Mouse (Mus musculus) frontal cortex, adult (tissue): Measurements from ENCODE around the gene 9130213A22Rik.

ENCODE experiments used
- ATAC-seq: cut with Nextera tagmentation; 2 replicates; pipeline ENCODE4 v1.9.2; 2017; ENCODE audit warnings: mild to moderate bottlenecking, moderate library complexity, mixed read lengths; ENCODE audit not compliant: low TSS enrichment

9130213A22Rik gene

GRCm38 (mm10) chr11:69106842-69107241, 15.5 kb downstream of the 9130213A22Rik start:
- ATAC-seq = no peak

DNA sequence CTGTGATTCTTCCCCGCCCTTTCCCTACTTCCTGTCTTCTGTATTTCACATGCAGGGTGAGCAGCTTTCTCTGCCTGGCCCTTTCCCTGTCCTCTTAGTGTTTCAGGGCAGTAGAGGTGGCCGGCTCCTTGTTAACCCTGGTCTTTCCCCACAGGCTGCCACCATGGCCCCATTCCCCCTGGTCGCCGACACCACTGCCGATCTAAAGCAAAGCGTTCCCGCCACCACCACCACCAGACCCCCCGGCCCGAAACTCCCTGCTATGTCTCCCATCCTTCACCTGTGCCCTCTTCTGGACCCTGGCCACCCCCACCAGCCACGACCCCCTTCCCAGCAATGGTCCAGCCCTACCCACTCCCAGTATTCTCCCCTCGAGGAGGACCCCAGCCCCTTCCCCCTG, 16.1 kb downstream of the 9130213A22Rik start:
- no peak for ATAC-seq

DNA sequence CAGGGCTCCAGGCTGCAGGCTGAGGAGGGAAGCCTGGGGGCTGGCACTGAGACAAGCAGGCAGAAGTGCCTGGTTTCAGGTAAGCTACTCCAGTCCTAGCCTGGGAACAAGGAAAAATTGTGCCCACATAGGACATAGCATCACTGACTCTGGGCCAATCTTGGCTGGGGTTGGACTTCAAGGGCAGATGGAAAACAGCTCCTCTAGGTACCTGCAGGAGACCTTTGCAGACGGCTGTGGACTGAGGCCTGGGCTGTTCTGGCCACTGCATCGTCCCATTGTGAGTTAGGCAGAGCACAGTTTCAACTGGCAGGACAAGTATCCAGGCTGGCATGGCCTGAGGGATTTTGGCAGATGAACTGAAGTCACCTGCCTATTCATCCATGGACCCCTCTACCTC, 16.6 kb downstream of the 9130213A22Rik start:
- no peak for ATAC-seq

DNA sequence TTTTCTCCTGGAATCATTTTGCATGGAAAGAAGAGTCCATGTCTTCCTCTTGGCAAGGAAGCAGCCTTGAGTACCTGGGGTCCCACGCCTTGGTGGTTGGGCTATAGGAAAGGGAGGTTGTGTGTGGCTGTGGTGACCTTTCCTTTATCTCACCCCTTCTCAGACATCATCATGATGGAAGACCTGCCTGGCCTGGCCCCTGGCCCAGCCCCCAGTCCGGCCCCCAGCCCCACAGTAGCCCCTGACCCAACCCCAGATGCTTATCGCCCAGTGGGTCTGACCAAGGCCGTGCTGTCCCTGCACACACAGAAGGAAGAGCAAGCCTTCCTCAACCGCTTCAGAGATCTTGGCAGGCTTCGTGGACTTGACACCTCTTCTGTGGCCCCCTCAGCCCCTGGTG, 17.2 kb downstream of the 9130213A22Rik start:
- no peak for ATAC-seq

DNA sequence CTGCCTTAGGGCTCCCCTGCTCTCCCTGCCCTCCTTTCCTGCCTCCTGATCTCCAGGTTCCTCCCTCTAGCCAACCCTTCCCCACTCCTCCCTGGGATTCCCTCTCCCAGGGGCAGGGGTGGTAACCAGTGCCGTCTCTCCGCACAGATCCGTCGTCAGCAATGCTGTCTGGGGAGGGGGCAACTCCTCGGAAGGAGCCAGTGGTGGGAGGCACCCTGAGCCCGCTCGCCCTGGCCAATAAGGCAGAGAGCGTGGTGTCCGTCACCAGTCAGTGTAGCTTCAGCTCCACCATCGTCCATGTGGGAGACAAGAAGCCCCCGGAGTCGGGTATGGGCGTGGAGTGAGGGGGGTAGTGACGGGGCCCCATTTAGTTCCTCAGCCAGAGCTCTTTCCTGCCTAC, 17.9 kb downstream of the 9130213A22Rik start:
- no peak for ATAC-seq

DNA sequence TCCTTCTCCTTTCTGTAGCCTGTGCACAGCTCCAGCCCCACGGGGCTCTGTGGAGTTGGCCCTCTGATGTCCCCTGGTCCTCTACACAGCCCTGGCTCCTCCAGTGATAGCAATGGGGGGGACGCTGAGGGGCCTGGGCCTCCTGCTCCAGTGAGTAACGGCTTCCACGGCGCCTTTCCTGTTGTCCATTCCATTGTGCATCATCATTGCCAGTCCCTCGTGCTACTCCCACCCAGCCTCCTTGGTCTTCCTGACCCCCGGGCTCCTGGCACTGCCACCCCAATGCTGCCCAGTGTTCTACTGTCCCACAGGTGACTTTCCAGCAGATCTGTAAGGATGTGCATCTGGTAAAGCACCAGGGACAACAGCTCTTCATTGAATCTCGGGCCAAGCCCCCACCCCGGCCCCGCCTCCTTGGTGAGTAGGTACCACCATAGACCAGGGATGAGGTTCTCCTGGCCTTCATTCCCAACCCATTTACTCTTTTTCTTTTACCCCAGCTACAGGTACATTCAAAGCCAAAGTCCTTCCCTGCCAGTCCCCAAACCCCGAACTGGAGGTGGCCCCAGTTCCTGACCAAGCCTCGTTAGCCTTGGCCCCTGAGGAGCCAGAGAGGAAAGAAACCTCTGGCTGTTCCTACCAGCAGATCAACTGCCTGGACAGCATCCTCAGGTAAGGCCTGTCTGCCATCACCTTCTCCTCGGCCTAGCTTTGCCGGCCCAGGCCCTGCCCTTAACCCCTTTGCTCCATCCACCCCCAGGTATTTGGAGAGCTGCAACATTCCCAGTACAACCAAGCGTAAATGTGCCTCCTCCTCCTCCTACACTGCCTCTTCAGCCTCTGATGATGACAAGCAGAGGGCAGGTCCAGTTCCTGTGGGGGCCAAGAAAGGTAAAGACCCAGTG, 18.6 kb downstream of the 9130213A22Rik start:
- no peak for ATAC-seq

DNA sequence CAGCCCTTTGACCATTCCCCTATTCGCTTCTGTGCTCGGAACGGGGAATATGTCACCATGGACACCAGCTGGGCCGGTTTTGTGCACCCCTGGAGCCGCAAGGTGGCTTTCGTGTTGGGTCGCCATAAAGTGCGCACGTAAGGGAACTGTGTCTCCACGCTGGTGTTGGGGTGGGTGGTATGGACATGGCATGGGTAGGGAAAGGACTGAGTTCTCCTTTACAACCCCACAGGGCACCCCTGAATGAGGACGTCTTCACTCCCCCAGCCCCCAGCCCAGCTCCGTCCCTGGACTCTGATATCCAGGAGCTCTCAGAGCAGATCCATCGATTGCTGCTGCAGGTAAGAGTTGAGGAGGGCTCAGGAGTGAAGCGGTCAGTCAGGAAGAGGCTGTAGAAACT, 19.3 kb downstream of the 9130213A22Rik start:
- no peak for ATAC-seq

GRCm38 (mm10) chr11:69102403-69102725, 20.0 kb downstream of the 9130213A22Rik start:
- ATAC-seq = no peak

DNA sequence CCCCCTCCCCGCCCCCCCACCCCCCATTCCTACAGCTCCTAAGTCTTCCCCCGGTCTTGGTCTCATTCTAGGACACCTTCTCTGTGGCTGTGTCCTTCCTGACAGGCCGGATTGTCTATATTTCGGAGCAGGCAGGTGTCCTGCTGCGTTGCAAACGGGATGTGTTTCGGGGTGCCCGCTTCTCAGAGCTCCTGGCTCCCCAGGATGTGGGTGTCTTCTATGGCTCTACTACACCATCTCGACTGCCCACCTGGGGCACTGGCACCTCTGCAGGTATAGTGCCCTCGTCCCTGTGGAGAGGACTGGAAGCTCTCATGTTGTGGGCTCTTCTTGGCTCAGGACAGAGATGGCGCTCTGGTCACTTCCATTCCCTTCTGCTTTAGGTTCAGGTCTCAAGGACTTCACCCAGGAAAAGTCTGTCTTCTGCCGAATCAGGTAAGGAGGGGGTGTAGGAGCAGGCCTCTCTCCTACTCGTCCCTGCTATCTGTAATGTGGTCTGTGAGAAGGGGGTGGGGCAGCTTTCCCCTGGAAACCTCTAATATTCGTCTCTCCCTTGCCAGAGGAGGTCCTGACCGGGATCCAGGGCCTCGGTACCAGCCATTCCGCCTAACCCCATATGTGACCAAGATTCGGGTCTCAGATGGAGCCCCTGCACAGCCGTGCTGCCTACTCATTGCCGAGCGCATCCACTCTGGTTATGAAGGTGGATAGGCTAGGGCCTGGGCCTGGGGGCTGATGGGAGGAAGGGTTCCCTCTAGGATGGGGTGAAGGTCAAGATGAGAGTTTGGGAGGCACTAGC, 20.6 kb downstream of the 9130213A22Rik start:
- no peak for ATAC-seq

- ATAC-seq = no peak
Observed at GRCm38 (mm10) chr11:69100639-69101360, 21.6 kb downstream of the 9130213A22Rik start.

GRCm38 (mm10) chr11:69099915-69100345, 22.5 kb downstream of the 9130213A22Rik start:
- ATAC-seq = peak; percentile 47

- no peak for ATAC-seq
Observed at GRCm38 (mm10) chr11:69099177-69099914, 23.0 kb downstream of the 9130213A22Rik start.

- ATAC-seq = 0 out of 2 replicates have a peak, but pooled peaks have one; percentile 10
Observed at GRCm38 (mm10) chr11:69098762-69099091, 23.7 kb downstream of the 9130213A22Rik start.

DNA sequence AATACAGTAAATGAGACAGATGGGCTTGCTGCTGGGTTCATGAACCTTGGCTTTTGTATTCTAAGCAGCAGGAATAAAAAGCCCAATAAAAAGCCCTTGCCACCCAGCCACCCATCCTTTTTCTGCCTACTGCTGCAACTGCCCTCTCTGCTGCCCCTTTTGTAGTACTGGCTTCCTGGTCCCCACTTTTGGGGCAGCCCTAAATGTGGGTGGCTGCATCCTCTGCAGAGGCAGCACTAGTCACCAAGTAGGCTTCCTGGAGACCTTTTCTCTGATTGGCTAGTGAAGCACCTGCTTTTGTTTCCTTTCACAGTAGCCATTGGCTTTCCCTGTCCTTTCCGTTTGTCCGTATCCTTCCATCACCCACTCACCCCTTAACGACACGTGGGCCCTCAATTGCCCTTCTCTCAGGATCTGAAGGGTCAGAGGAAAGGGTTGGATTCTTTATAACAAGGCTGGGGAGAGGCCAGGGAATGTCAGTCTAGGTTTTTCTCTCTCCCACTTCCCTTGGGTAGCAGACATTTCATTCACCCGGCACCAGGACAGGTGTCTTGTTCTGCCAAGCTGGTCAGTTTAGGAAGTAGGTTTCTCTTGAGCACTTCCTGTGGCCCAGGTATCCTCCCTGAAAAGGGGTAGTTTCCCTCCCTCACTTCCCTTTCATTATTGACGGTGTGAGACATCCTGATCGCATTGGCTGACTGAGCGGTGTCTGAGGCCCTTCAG, 24.2 kb downstream of the 9130213A22Rik start:
- ATAC-seq = no peak

DNA sequence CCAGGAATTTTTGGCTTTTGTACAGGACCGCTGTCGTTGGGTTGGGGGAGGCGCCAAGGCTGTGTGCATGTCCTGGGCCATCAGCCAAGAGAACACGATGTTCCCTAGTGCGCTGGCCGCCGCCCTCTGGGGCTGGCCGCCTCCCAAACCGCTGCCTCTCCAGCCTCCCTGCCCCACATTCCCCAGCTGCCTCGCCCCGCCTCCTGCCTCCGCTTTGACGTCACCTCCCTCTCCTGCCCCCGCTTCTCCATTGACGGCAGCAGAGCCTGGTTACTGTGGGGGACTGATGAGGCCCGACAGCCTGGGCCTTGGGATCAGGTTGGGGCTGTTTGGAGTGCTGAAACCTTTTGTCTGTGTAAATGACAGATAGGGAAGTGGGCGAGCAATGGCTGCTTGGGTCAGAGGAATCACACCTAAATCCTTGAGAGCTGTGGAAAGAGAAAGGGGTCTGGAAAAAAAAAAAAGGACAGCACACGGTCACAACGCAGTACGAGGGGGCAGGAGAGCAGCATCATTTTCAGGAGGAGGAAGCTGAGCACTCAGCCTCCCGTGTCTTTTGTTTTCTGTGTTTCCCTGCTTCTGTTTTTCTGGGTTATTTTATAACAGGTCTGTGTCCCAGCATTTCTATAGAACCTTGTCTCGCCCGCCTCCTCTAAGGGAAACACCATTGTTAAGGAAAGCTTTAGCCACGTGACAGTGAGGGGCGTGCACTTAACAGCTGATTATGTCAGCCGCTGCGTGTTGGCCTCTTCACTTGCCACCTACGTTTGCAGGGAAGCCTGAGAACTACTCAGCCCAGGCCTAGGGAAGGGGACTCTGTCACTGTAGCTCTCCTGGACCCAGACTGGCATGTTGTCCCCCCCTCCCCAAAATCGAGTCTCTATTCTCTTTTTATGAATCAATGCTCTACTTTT, 25.1 kb downstream of the 9130213A22Rik start:
- ATAC-seq = peak; percentile 12; the same call in 1 of the 2 replicates

DNA sequence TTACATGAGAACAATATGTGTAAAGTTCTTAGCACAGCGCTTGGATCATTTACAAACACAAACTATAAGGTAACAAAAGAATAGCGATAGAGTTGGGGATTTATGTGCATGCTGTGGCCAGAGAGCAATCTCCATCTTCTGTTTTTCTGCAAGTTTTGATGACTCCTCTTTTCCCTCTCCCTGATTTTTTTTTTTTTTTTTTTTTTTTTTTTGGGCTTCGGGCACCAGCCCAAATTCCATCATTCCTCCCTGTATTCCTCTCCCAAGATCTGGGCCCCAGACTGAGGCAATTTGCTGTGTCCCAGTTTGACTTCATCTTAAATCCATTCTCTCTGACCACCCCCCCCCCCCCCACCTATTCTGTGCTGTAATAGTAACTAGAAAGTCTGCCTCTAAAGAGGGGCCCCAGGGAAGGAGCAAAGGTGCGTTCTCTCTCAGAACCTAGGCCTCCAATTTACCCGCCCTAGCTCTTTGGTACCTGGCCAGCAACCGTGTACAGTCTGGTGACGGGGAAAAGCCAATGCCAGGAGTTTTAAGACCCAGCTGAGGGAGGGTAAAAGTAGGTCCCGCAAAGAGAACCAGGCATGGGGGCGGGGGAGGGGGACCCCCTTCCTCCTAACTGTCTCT, 25.9 kb downstream of the 9130213A22Rik start:
- ATAC-seq = no peak

DNA sequence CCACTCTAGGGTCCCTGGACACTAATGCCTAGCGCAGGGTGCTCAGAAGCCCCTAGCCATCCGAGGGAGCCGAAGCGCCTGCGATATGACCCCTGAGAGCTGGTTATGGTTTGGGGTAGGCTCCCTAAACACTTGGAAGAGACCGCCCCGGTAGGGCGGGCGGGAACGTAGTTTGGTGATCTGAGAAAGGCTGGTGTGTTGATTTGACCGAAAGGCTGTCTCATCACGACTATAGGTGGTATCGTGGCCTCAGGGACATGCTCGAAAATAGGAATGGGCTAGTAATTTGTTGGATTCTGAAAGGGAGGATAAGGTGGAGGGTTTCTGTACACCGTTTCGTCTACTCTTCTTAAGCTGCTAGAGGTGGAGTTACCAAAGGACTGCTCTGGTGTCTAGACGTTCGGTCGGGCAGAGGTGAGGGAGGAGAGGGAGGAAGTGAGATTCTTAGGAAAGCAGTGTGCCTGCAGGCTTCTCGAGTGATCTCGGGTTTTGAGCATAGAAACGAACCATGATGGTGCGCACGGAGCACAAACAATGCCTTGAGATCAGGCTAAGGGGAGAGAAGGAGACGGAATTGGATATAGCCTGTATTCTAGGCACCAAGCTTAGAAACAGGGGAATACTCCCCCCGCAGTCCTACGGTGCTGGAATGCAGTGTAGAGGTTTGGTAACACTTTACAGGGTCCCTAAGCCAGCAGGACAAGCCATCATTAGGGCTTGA, 26.7 kb downstream of the 9130213A22Rik start:
- no peak for ATAC-seq

- ATAC-seq = peak; percentile 58
Observed at GRCm38 (mm10) chr11:69094697-69095429, 27.5 kb downstream of the 9130213A22Rik start, which contains the start of gene Per1. Per1 (plus strand) TSS chr11:69095217.
